Mouse (Mus musculus): ENCODE data around the gene Zmat5. TPM values are rescaled to one million over a fixed set of nuclear protein-coding genes. Genes with fewer than 3 reads are reported as not detected.
A peak's percentile ranks its signal among the peaks of the same experiment; 100 is the strongest.

The Zmat5 gene
- total RNA-seq, 1 experiment from 2014 or later, result 55.3 TPM

DNA sequence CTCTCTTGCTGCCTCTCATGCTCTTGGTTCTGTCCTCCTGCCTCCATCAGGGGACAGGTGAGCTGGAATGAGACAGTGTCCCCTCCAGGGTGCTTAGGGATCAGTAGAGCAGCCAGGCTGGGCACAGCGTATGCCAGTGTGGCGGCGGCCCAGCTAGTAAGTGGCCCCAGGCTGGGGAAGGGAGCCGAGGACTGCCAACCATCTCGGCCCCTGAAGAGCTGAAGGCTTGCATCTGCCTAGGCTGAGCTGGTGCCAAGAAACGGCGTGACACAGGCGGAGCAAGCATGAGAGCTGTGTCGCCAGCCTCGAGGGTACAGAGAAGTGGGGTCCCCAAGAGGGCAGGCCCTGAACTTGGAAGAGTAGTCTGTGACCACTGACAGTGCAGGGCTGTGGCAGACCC is 33.2 kb downstream of the Zmat5 start:
- no peak for DNase-seq

DNA sequence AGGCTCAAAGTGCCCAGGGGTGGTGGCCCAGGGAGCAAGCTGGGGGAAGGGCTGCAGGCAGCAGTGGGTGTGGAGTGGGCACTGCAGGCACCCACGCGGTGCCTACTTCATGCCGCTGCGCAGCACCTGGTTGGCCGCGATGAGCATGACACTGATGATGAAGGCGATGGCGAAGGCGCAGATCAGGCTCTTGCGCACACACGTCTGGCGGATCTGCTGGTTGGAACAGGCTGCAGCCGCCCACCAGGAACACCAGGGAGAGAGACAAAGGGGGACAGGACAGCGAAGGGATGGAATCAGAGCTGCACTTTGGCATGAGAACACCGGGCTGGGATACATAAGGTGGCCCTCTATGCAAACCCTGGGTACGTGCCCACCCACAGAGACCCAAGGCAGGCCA is 34.2 kb downstream of the Zmat5 start:
- DNase-seq, result no peak

DNA sequence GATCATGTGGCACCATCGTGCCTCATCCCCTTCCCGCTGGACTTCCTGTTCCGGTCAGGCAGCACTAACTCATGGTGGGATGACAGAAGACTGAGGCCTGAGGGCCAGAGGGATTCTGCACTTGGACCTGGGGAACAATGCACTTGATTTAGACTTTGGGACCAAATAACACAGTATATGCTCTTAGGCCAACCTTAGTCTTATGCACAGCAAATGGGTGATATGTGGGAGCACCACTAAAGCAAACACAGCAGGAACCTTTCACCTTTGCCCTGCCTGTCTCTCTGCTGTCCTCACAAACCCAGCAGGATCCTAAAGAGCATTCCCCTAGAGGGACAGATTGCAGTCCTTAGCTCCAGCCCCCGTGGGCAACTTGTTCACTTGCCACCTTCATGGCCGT is 36.3 kb downstream of the Zmat5 start:
- DNase-seq, result no peak

DNA sequence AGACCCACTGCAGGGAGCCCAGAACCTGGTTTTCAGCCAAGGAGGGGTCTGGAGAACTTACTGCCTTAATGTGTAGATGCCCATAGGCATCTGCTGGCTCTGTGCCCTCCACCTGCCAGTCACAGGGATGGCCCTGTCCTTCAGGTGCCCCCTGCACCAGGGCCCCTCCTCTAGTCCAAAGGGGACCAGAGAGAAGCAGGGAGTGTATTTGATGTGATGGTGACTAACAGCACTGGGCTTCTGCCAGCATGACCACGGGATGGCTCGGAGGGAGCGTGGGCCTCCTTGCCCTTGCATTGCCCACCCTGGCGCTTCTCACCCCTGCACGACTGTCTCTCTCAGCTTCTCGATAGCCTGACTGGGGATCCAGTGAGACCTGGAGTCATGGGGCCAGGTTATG is 40.2 kb downstream of the Zmat5 start:
- DNase-seq, result peak; percentile 34

DNA sequence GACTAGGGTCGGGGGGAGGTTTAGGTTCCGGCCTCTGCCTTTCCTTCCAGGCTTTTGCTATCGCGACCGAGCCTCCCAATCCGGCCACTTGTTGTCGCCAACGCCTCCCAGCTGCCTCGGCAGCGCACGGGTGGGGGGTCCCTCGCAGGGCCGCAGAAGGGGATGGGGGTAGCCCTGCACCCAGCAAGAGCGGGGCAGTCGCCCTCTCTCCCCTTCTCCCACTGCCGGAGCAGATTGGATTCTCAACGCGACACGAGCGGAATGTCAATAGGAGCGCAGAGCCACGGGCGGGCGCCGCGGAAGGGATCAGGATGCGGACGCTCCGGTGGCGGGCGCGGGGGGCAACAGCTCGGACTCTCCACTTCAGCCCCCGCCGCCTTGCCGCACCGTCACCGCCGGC is 41.5 kb downstream of the Zmat5 start:
- DNase-seq, result no peak

DNA sequence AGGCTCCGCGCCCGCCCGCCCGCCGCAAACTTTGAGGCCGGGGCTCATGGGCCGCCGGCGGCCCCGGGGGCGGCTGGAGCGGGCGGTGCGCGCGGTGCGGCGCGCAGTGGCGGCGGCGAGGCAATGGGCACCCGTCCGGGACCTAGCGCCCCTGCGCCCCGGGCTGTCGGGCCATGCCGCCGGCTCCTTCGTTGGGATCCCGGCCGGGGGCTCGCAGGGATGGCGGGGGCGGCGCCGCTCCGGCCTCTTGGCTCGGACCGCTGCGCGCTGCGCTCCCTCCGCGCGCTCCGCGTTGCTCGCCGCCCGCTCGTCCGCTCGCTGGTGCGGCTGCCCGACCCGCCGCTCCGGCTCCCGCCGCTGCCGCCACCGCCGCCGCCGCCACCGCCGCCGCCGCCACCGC is 42.3 kb downstream of the Zmat5 start, which contains the start of gene Cabp7:
Gene Cabp7 (minus strand): TSS at position 46 of the 400 bp plus-strand sequence.
- no peak for DNase-seq

DNA sequence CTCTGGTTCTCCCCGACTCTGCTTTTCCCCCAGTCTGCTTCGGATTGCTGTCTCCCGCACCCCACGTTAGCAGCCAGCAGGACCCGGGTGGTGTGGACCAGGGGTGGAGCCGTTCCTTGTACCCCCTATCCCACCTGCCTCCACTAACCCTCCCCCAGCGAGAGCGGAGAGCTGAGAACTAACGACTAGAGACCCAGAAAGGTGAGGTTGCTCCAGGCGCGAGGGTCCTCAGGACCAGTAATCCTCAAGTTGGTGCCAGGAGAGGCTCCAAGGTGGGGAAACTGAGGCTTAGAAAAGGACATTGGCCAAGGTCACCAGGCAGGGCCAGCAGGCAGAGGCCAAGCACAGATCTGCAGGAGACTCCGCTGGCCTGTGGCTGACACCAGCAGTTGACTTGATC is 42.8 kb downstream of the Zmat5 start:
- DNase-seq, result no peak

DNA sequence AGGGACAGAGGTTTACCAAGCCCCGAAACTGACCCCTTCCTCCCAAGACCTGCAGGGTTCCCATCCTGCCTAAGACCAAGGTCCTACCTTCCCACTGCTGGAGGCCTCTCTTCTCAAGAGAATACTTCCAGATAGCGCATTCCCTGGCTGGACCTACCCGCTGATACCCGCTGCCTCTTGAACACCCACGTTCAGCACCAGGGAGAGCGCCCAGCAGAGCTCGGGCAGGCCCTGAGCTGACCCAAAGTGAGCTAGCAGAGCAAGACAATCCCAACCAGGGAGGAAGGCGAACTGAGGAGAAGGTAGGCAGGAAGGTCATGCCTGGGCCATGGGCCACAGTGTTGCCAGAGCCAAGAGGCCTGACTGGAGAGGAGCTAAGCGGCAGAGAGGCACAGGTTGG is 45.8 kb downstream of the Zmat5 start:
- DNase-seq, result peak; percentile 82

DNA sequence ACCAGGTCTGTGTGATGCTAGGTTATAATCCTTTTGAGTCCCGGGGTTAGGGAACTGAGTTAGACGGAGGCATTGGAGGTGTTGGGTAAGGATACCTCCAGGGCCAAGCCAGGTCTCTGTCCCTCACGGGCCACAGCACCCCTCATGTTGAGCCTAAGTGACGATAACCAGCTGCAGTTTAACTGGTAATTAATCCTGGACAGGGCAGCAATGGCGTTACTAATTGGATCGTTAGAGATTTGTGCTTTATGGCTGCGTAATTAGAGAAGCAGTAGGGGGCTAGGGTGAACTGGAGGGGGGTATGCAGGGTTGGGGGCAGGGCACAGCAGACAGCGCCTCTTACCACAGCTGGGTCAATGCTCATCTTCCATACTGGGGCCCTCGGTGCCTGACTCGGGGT is 48.4 kb downstream of the Zmat5 start:
- no peak for DNase-seq

DNA sequence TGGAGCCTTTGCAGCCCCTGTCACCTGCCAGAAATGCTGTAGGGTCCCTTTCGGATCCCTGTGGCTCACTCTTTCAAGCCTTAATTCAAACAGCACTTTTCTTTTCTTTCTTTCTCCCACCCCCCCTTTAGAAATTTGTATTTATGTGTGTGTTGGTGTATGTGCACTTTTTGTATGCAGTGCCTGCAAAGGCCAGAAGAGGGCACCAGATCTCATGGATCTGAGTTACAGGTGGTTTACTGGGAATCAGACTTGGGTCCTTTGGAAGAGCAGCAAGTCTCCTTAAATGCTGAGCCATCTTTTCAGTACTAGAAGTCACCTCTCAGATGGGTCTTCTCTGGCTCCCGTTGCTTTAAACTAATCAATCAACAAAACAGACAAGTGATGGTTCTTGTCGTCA is 49.6 kb downstream of the Zmat5 start:
- DNase-seq, result no peak

DNA sequence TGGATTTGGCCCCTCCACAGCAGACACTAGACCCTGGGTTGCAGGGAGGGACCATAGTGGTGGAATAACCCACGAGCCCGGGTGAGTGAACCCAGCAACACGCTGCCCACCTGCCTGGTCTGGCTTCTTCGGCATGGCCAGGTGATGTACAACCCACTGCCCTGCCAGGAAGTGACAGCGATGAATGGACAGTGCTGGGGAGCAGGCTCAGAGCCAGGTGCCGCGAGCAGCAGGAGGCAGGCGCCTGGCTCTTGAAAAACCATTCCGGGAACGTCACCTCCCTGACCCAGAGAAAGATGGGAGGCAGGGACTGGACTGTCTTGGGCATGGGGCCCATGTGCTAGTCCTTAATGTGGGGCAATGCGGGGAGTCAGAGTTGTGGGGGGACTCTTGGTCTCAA is 50.4 kb downstream of the Zmat5 start:
- no peak for DNase-seq

DNA sequence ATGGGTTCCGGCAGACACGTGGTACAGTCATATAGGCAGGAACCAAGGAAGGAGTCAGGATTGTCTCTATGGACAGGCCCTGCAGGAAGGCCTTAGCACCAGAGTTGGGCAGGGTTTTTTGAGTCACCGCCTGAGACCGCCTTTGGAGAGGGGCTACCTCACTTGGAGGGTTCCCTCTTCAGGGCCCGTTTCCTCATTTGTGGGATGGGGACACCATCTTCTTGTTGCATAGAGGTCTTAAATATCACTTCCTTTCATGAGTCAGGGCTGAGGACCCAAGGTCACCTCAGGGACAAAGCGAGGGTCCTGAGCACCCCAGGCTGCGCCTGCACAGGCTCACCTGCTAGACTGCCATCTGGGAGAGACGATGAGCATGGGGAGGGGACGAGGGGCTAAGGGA is 52.0 kb downstream of the Zmat5 start:
- no peak for DNase-seq

DNA sequence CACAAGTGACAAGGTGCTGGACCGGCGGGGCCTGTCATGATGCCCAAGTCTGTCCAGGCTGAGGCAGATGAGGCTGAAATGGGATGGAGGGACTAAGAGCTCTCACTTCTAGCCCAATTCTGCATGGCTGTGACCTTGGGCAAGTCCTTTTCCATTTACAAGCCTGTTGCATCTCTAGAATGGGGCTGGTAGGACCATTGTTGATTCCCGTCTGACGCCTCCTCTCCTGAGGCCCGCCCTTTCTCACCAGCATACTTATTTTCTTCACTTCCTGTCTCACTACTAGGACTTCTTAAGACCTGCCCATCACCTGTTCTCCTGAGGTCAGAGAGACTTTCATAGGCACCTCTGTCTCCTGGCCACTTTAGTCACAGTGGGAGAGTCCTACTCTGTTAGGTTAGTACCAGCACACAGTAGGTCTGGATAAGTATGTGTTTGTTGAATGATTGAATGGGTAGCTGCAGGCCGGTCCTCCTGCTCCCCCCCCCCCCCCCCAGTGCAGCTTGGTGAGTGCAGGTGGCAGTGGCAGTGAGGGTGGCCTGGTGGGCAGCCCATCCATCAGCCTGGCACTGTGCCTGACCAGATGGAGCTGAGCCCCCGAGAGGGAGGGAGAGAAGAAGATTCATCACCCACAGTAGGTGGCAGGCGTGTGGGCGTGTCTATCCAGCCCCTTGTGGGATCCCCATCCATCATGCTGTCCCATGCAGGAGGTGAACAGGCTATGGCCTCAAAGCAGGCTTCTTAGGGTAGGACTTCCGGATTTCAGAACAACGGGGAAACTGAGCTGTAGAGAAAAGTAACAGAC is 52.7 kb downstream of the Zmat5 start:
- no peak for DNase-seq

DNA sequence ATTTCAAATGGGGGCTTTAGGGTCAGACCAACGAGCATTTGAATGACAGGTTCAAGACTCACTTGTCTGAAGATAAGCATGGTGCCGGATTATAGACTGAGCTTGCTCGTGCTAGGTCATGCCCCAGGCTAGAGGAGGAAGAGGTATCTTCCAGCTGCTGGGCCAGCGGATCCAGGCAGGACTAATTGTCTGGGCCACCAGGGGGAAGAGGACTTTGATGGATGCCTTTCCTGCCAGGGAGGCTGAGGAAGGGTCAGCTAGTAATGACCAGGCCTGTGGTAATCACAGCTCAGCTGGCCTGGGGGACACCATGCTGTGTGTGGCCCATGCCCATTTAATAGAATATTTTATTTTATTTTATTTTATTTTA is 53.3 kb downstream of the Zmat5 start:
- DNase-seq, result no peak

DNA sequence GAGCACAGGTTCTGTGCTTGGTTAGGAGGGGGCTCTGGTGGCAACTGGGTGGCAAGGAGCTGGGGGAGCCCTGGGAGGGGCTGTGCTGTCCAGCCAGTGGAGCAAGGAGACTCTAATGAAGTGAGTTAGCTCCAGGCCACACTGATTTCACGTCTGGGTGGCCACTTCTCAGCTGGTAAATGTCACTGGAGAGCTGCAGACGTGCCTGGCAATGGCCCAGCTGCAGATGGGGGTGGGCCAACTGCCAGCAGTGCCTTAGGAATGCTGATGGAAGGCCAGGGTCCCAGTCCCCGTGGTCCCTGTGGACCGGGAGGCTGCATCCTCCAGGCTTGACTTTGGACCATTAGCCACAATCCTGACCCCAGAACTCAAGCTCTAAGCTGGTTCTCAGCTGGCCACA is 56.0 kb downstream of the Zmat5 start:
- no peak for DNase-seq

DNA sequence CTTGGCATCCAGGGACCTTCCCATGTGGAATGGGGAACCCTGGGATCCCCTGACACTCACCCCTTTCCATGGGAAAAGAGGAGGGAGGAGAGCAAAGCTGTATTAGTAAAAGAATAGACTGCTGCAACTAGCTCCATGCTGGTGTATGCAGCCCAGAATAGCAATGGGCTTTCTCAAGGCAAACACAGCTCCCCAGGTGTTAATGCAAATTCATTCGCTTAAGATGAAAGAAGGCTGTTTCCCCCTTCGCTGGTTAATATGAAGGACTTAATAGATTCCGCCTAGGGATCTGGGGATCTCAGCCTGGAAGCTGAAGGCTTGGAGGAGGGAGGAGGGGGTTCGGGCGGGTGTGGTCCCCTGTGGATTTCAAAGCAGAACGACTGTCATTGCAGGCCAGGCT is 57.5 kb downstream of the Zmat5 start:
- no peak for DNase-seq

DNA sequence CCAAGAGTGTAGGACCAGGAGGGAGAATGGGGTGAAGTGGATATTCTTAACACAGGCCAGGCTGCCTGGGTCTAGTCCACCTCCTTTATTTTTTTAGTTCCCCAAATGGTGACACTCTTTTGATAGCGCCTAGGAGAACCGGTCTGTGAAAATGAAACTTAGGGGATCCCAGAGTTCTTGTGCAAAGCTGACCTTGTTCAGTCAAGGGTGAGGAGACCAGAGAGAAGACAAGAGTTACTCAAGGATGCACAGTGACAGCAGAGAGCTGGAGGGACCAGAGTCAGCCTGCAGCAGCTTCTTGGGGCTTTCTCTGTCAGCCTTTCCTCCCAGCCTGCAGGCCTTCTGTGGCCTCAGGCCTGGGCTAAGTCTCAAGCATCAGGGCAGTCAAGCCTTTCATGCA is 58.0 kb downstream of the Zmat5 start:
- DNase-seq, result no peak

DNA sequence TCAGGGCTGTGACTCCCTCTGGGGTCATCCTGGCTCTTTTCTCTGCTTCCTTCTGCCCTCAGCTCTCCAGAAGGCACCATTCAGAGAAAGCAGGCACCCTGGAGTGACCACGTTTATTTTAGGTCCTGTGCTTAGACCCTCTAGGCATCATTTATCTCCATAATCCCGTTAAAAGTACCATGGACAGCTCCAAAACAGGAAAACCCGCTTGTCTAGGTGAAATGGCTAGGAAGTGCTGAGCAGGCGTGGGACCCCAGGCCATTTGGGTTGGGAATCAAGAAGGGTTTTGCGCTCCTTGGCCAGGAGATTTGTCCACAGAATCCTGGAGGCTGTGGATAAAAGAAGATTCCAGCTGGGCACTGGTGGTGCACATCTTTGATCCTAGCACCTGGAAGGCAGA is 59.2 kb downstream of the Zmat5 start:
- DNase-seq, result no peak

DNA sequence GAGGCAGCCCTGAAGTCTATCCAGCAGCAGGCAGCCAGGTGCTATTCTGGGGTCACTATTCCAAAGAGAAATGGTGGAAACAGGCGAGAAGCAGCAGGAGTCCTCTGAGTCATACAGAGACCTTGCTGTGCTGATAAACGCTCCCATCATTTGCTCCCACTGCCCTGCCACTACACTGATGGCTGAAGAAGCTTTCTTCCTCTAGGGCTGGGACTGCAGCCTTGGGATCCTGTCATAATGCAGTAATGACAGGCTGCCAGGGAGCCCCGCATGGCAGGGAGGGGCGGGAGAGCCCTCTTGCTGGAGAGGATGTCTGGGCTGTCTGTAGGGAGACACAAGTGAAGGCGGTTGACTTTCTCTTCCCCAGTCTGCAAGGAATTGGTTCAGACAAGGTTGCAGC is 60.0 kb downstream of the Zmat5 start:
- peak; percentile 23 for DNase-seq

DNA sequence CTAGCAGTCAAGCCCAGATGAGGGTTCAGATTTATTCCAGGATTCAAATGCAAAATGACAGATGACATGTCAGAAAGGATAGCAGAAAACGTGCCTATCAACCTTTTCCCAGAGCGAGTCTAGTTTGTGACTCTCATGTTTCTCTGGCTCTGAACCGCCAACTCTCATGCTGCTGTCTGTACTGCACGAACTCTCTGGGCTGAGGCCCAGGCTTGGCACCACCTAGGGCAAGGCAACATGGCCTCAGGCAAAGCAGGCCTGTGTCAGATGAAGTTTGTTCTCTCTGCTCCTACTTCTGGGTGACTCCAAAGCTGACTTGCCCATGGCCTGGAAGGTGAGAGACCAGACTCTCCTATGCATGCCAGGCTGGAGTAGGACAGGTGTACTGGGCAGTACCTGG is 63.9 kb downstream of the Zmat5 start:
- no peak for DNase-seq

DNA sequence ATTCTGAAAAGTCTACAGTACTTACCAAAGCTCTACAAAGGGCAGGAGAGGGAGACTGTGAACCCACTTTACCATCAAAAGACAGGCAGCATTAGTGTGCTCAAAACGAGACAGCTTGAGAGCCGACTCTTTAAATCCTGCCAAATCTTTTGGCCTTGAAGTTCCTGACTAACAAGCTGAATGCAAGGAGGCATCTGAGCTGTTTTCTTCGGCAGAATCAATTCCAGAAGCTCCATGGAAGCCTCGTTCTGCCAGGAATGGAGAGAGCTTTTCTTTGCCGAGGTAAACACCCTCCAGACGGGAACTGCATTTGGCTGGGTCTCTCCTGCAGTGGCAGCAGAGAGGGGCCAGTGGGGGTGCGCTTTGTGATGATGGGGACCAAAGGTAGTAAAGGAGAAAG is 64.8 kb downstream of the Zmat5 start:
- DNase-seq, result no peak

DNA sequence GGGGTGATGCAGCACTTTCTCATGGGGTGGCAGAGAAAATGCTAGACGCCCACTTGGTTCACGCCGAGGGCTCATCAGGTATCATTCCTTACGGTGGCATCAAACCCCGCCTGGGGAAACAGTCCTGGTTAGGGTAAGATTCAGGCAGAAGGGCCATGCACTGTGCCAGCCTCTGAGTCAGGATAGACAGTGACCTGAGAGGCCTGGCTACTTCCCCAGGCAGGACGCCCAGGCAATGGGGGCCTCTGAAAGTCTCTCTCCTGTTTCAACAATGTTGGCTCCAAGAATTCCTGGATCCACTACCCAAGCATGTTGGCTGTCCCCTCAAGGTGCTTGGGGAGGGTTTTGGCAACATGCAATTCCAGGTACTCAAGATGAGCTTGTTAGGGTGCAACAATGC is 65.4 kb downstream of the Zmat5 start:
- DNase-seq, result no peak

DNA sequence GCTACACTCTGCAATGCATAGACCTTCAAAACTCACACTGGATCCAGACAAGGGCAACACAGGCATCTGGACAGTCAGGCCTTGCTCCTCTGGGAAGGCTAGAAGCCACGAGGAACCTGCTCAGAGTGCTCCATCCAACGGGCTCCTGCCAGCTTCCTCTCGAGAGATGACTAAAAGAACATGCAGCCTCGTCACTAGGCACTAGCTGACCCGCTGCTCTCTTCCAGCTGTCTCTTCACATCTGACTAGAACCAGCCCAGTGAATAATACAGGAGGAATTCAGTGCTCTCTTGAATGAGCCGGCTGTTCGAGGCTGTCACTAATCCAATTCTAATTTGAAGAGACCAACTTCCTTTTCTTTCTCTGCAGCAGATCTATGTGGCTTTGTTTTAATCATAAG is 67.3 kb downstream of the Zmat5 start:
- no peak for DNase-seq

DNA sequence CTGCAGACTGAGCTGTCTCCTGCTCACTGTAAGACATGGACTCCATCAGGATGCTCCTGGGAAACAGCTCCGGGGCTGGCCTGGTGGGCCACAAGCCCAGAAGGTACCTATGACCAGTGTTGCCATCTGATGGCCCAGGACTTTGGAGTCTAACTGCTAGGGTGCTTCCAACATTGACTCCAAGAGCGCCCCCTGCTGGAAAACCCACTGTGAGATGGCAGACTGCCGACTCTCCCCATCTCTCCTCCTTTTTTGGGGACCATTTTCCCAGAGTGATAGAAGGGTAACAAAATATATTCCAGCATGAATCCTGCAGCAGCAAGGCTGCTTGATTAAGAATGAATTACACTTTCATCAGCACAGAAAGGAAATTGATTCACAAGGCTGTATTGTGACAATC is 68.4 kb downstream of the Zmat5 start:
- peak; percentile 79 for DNase-seq

DNA sequence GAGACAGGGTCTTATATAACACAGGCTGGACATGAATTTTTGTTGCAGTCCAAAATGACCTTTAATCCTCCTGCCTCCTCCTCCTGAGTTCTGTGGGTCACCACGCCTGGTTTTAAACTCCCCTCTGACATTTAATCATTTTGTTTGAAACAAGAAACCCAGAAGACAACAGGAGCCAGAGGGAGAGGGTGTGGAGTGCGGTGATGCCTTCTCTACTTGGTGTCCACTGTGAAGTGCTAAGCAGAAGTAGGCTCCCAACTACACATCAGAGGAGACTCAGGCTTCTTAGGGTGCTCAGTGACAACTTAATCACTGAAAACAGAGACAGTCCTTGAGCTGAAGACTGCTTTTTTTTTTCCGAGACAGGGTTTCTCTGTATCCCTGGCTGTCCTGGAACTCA is 76.4 kb downstream of the Zmat5 start:
- no peak for DNase-seq
